Mouse (Mus musculus) midbrain, embryonic 11.5 days (tissue): ENCODE data around the gene Ubqln1. TPM values are rescaled to one million over a fixed set of nuclear protein-coding genes. Genes with fewer than 3 reads are reported as not detected.

Source experiments
- ATAC-seq: fragments of 200-750 bp; cut with Nextera tagmentation; 2 replicates; pipeline ENCODE4 v1.8.0; 2017; ENCODE audit warnings: moderate TSS enrichment, moderate library complexity; ENCODE audit not compliant: low FRiP score
- DNase-seq: peaks from one replicate; pipeline ENCODE4 v3.0.0; 2015; ENCODE audit warnings: low spot score; ENCODE audit errors: missing footprints
- H3K27ac ChIP-seq: fragments of 300-500 bp; sonication (generic); 2 replicates; pipeline ENCODE4 v1.5.1; 2014; ENCODE audit warnings: low read depth, low read length
- H3K27me3 ChIP-seq: fragments of 300-500 bp; sonication (generic); 2 replicates; pipeline ENCODE4 v1.6.1; 2014; ENCODE audit warnings: mild to moderate bottlenecking, low read length, moderate library complexity, mixed read lengths; ENCODE audit not compliant: control insufficient read depth, insufficient read depth
- H3K36me3 ChIP-seq: fragments of 300-500 bp; sonication (generic); 2 replicates; pipeline ENCODE4 v1.6.1; 2014; ENCODE audit warnings: mild to moderate bottlenecking, low read length, moderate library complexity, mixed read lengths; ENCODE audit not compliant: control insufficient read depth, insufficient read depth
- H3K4me1 ChIP-seq: fragments of 300-500 bp; sonication (generic); 2 replicates; pipeline ENCODE4 v1.6.1; 2014; ENCODE audit warnings: low read length; ENCODE audit not compliant: control insufficient read depth, insufficient read depth
- H3K4me2 ChIP-seq: fragments of 300-500 bp; sonication (generic); 2 replicates; pipeline ENCODE4 v1.6.1; 2014; ENCODE audit warnings: mild to moderate bottlenecking, moderate library complexity
- H3K4me3 ChIP-seq: fragments of 300-500 bp; sonication (generic); 2 replicates; pipeline ENCODE4 v1.5.1; 2014; ENCODE audit warnings: low read depth, low read length
- H3K9ac ChIP-seq: fragments of 300-500 bp; sonication (generic); 2 replicates; pipeline ENCODE4 v1.6.1; 2014; ENCODE audit warnings: low read length
- H3K9me3 ChIP-seq: fragments of 300-500 bp; sonication (generic); 2 replicates; pipeline ENCODE4 v1.6.1; 2016; ENCODE audit warnings: low read length; ENCODE audit not compliant: control insufficient read depth
- WGBS: fragments of 180-500 bp; shearing (Covaris S2); extraction: QIAGEN DNeasy Blood & Tissue Kit; methylation state at CpG from one replicate; pipeline ENCODE4 v1.1.7; 2014; 5-methylcytosine and 5-hydroxymethylcytosine counted together
- polyA plus RNA-seq: library from polyadenylated mRNA; unstranded; fragments of >200 nt; fragmentation: Nextera tagmentation; extraction: Ambion mirVana; gene quantifications from 2 replicates; pipeline ENCODE4 v1.2.1, GENCODE M21; 2014

Gene Ubqln1
- polyA plus RNA-seq, result 150 and 155 TPM in 2 replicates

DNA sequence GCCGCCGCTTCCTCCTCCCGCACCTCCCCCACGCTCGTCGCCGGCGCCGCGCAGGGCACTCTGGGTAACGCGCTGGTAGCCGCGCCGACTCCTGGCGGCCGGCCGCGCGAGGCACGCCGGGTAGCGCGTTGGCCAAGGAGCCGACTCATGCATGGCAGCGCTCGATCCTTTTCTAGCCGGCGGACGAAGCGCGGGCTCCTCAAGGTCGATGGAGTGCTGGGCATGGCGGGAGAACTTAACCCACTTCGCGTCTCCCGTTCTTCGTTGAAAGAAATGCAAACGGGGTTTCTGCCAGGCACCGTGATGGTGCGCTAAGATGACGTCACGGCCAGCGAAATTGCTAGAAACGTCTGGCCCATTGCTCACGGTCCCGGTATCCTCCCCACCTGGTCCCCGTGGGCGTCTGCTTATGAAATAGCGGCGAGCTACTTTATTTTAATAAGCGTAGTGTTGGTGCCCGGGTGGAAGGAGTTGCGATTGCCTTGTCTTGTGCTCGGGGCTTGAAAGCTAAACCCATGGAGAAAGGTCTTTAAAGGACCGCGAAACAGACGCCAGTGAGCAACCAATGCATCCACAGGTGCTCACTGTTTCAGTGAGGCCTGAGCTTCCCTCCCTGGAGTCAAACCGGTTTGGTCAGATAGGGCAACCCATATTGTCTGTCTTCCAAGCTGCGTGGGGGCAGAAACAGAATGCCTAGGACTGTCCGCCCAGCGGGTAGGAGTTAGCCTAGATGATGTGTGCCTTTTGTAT lies at the start of gene Ubqln1:
Ubqln1 (minus strand) TSS at position 62 of the 750 bp plus-strand sequence.
- DNase-seq, result peak; percentile 99
- Histone ChIP-seq H3K4me2 (peak within 1 kb of the TSS; percentile 63), H3K9ac (peak within 1 kb of the TSS; percentile 92), H3K9me3 (no peaks in the 10 kb centered on the region), H3K4me3 (peak within 1 kb of the TSS; percentile 84), H3K27ac (peak within 1 kb of the TSS; percentile 57), H3K4me1 (peaks cover 18% of the 10 kb centered on the region), H3K36me3 (no peaks in the 10 kb centered on the region), H3K27me3 (no peaks in the 10 kb centered on the region)
- ATAC-seq, result peak; percentile 94
- 3% methylated on average over 62 of the region's 62 CpGs for WGBS

DNA sequence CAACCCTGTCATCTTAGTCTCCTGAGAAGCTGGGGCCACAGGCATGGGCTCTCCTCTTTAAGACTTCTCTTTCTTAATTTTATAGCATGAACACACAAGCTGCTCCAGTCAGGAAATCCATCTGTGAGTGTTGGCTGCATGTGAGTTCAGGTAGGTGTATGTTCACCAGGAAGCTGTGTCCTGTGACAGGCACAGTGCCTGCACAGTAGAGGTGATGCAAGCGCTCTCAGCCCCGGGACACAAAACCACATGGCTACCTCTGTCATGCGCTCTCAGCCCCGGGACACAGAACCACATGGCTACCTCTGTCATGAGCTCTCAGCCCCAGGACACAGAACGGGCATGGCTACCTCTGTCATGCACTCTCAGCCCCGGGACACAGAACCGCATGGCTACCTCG lies 48.1 kb upstream of the Ubqln1 start:
- Histone ChIP-seq H3K4me2 (no peak overlapping the region), H3K27me3 (no peaks in the 10 kb centered on the region), H3K9me3 (no peaks in the 10 kb centered on the region), H3K9ac (no peak overlapping the region), H3K27ac (no peak overlapping the region), H3K4me3 (no peak overlapping the region), H3K4me1 (no peaks in the 10 kb centered on the region), H3K36me3 (no peaks in the 10 kb centered on the region)
- ATAC-seq (no peak), DNase-seq (no peak)
- 86% methylated on average over 8 of the region's 8 CpGs for WGBS

- 84% methylated on average over 4 of the region's 4 CpGs for WGBS
- Histone ChIP-seq H3K36me3 (no peaks in the 10 kb centered on the region), H3K4me2 (no peak overlapping the region), H3K9me3 (no peaks in the 10 kb centered on the region), H3K27me3 (no peaks in the 10 kb centered on the region), H3K4me1 (no peaks in the 10 kb centered on the region), H3K27ac (no peak overlapping the region), H3K9ac (no peak overlapping the region), H3K4me3 (no peak overlapping the region)
- DNase-seq (no peak), ATAC-seq (no peak)
Observed at GRCm38 (mm10) chr13:58261674-58262073, 46.2 kb upstream of the Ubqln1 start.

DNA sequence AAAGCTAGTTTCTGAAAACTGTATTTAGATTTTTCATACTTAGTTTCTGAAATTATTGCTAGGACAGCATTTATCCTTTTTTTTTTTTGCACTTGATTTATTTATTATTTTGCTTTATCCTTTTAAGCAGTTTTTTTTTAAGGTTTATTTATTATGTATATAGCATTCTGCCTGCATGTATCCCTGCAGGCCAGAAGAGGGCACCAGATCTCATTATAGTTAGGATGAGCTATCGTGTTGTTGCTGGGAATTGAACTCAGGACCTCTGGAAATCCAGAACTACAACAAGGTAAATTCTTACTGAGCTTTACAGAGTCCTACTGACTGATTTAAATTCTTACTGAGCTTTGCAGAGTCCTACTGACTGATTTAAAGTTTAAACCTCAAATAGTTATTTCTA lies 37.8 kb upstream of the Ubqln1 start:
- H3K36me3 ChIP-seq, result peaks cover 4% of the 10 kb centered on the region; the same call in 1 of the 2 replicates
- WGBS, result 84% methylated on average over 1 of the region's 1 CpGs

DNA sequence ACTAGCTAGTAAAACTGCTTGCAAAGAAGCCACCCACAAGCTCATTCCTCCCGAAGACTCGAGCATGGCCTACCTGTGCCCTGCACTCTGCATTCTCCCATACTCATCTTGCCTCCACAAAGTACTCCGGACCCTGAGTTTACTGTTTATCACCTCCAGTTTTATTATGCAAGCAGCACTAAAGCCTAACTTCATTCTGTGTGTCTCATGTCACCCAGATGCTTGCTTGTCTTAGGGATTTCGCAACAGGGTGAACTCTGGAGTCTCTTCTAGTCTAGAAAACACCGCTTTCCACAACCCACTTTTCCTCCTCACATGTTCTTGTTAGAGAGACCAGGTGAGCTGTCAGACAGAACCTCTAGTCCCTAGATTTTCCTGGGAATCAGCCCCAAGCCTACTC lies 33.5 kb upstream of the Ubqln1 start:
- Histone ChIP-seq H3K27ac (no peak overlapping the region), H3K9me3 (no peaks in the 10 kb centered on the region), H3K27me3 (no peaks in the 10 kb centered on the region), H3K4me2 (no peak overlapping the region), H3K4me3 (no peak overlapping the region), H3K4me1 (no peaks in the 10 kb centered on the region), H3K9ac (no peak overlapping the region), H3K36me3 (peaks cover 2% of the 10 kb centered on the region; the same call in 1 of the 2 replicates)
- ATAC-seq (no peak), DNase-seq (no peak)
- 94% methylated on average over 5 of the region's 5 CpGs for WGBS

More for the DNA sequence above, 37.8 kb upstream of the Ubqln1 start:
- no peak for ATAC-seq
- Histone ChIP-seq H3K27me3 (no peaks in the 10 kb centered on the region), H3K9me3 (no peaks in the 10 kb centered on the region), H3K27ac (no peak overlapping the region), H3K4me3 (no peak overlapping the region), H3K4me2 (no peak overlapping the region), H3K9ac (no peak overlapping the region), H3K4me1 (no peaks in the 10 kb centered on the region)
- DNase-seq, result no peak

DNA sequence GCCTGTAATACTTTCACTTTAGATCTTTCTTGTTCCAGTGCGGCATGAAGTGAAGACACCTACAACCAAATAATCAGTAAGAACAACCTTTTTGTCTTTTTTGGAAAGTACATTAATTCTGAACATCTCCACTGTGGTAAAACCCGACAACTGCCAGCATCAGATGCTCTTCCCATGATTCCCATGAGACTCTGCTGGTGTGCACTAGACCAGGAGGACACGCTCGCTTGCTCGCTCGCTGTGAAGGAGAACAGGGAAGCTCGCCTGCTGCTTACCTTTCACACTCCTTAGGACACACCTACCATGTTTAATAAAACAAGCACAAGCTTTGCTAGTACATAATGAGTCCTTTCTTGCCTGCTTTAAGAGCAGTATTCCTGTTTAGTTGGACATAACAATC lies 21.1 kb upstream of the Ubqln1 start:
- 87% methylated on average over 7 of the region's 7 CpGs for WGBS
- Histone ChIP-seq H3K27ac (no peak overlapping the region), H3K4me2 (no peak overlapping the region), H3K9me3 (no peaks in the 10 kb centered on the region), H3K4me3 (no peak overlapping the region), H3K9ac (no peak overlapping the region), H3K27me3 (no peaks in the 10 kb centered on the region), H3K36me3 (no peaks in the 10 kb centered on the region), H3K4me1 (no peaks in the 10 kb centered on the region)
- ATAC-seq (no peak), DNase-seq (no peak)

DNA sequence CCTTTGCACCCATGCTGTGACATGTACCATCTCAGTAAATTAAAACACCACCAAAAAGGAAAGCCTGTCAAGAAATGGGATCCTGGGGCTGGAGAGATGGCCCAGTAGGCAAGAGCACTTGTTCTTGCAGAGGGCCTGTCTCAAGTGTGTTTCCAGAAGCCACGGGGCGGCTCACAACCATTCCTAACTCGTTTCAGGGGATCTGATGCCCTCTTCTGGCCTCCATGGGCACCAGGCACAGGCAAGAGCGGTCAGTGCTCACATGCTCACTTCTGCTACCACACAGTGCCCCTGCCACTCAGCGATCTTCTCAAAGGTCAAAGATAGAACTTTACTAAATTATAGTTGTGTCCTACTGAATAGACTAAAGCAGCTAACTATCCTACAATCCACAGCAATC lies 17.2 kb upstream of the Ubqln1 start:
- Histone ChIP-seq H3K9ac (no peak overlapping the region), H3K27me3 (no peaks in the 10 kb centered on the region), H3K27ac (no peak overlapping the region), H3K4me3 (no peak overlapping the region), H3K9me3 (no peaks in the 10 kb centered on the region), H3K36me3 (no peaks in the 10 kb centered on the region), H3K4me2 (no peak overlapping the region), H3K4me1 (no peaks in the 10 kb centered on the region)
- ATAC-seq (no peak), DNase-seq (no peak)
- WGBS, result 46% methylated on average over 5 of the region's 5 CpGs

DNA sequence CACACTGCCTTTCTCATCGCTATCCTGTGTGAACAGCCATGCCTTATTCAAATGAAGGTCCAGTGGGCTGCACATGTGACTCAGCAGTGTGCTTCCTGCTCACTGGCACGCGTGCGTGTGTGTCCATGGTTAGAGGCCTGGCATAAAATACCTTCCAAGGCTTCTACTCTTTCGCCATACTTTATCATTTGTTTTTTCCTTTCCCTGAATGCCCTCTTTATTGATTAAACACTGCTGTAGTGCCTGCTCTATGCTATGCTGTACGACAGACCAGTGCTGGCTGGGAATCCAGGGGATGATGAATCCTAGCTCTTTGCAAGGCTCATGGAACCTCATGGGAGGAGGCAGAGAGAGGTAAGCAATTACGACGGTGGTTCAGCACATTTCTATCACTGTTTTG lies 16.6 kb upstream of the Ubqln1 start:
- Histone ChIP-seq H3K4me3 (no peak overlapping the region), H3K27ac (no peak overlapping the region), H3K27me3 (no peaks in the 10 kb centered on the region), H3K9ac (no peak overlapping the region), H3K36me3 (no peaks in the 10 kb centered on the region), H3K4me2 (no peak overlapping the region), H3K4me1 (no peaks in the 10 kb centered on the region), H3K9me3 (no peaks in the 10 kb centered on the region; the same call in 1 of the 2 replicates)
- WGBS, result 91% methylated on average over 8 of the region's 8 CpGs
- DNase-seq (no peak), ATAC-seq (no peak)

DNA sequence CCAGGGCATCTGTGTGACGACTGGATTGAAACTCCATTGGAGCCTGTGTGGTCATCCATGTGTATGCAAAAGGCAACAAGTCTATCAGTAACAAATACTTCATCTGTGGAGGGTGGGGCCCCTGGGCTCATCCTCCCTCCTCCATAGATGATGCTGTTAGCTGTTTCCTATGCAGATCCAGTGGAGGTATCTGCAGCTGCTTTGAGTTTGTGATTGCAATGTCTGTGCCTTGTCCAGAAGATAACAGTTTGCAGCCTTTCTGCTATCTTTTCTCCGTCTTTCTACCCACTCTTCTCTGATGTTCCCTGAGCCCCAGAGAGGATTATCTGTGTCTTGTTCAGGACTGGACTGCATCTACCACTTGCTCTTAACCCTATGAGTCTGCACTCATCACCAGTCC lies 13.2 kb upstream of the Ubqln1 start:
- H3K9ac ChIP-seq, result no peak overlapping the region
- DNase-seq (no peak), ATAC-seq (no peak)
- no peaks in the 10 kb centered on the region for H3K27me3 ChIP-seq
- H3K36me3 ChIP-seq, result no peaks in the 10 kb centered on the region
- 85% methylated on average over 2 of the region's 2 CpGs for WGBS
- H3K4me1 ChIP-seq, result no peaks in the 10 kb centered on the region
- no peak overlapping the region for H3K4me3 ChIP-seq
- H3K9me3 ChIP-seq, result no peaks in the 10 kb centered on the region; the same call in 1 of the 2 replicates
- H3K27ac ChIP-seq, result no peak overlapping the region
- H3K4me2 ChIP-seq, result no peak overlapping the region
